Mouse (Mus musculus) forebrain, postnatal 0 days (tissue): ENCODE measurements around the gene Wdr83. TPM values are rescaled to one million over a fixed set of nuclear protein-coding genes. Genes with fewer than 3 reads are reported as not detected.
A peak's percentile ranks its signal among the peaks of the same experiment; 100 is the strongest.
"Not testable (repeated sequence)": the region's sequence is repeated elsewhere in the genome, so short reads cannot be mapped to it uniquely, and the experiment has no call there.

ENCODE experiments used
- ATAC-seq: fragments of 200-750 bp; cut with Nextera tagmentation; 2 replicates; pipeline ENCODE4 v1.8.0; 2017; ENCODE audit warnings: mild to moderate bottlenecking, moderate library complexity
- DNase-seq: peaks from one replicate; pipeline ENCODE4 v3.0.0-alpha.2; 2015
- H3K27ac ChIP-seq: fragments of 300-500 bp; sonication (generic); 2 replicates; pipeline ENCODE4 v1.5.1; 2014; ENCODE audit warnings: low read depth, mild to moderate bottlenecking, antibody characterized with exemption, low read length, moderate library complexity, mixed read lengths
- H3K27me3 ChIP-seq: fragments of 300-500 bp; sonication (generic); 2 replicates; pipeline ENCODE4 v1.6.1; 2014; ENCODE audit warnings: mild to moderate bottlenecking, low read length, mixed read lengths; ENCODE audit not compliant: insufficient read depth
- H3K36me3 ChIP-seq: fragments of 300-500 bp; sonication (generic); 2 replicates; pipeline ENCODE4 v1.6.1; 2014; ENCODE audit warnings: mild to moderate bottlenecking, moderate library complexity; ENCODE audit not compliant: insufficient read depth
- H3K4me1 ChIP-seq: fragments of 300-500 bp; sonication (generic); 2 replicates; pipeline ENCODE4 v1.6.1; 2014; ENCODE audit warnings: antibody characterized with exemption; ENCODE audit not compliant: insufficient read depth
- H3K4me2 ChIP-seq: fragments of 300-500 bp; sonication (generic); 2 replicates; pipeline ENCODE4 v1.6.1; 2014; ENCODE audit warnings: low read depth, mild to moderate bottlenecking, moderate library complexity
- H3K4me3 ChIP-seq: fragments of 300-500 bp; sonication (generic); 2 replicates; pipeline ENCODE4 v1.5.1; 2014; ENCODE audit warnings: low read depth, low read length, mixed read lengths
- H3K9ac ChIP-seq: fragments of 300-500 bp; sonication (generic); 2 replicates; pipeline ENCODE4 v1.6.1; 2014; ENCODE audit warnings: mild to moderate bottlenecking
- H3K9me3 ChIP-seq: fragments of 300-500 bp; sonication (generic); 2 replicates; pipeline ENCODE4 v1.6.1; 2016; ENCODE audit warnings: low read length
- CTCF ChIP-seq: sonication (generic); IDR thresholded peaks from 2 replicates; pipeline ENCODE4 v1.5.1; 2016; ENCODE audit warnings: antibody characterized with exemption, control low read depth, low read depth
- WGBS: fragments of 180-500 bp; shearing (Covaris S2); extraction: QIAGEN DNeasy Blood & Tissue Kit; methylation state at CpG from one replicate; pipeline ENCODE4 v1.1.7; 2014; 5-methylcytosine and 5-hydroxymethylcytosine counted together
- polyA plus RNA-seq: library from polyadenylated mRNA; unstranded; fragments of >200 nt; fragmentation: Nextera tagmentation; extraction: Ambion mirVana; gene quantifications from 2 replicates; pipeline ENCODE4 v1.2.1, GENCODE M21; 2015
- total RNA-seq: library from RNA; depleted of rRNA; stranded (reverse); fragments of >200 nt; gene quantifications from 2 replicates; pipeline ENCODE4 v1.2.3, GENCODE M21; 2014; rRNA removed

Gene Wdr83
- total RNA-seq (22.1 and 22.5 TPM in 2 replicates), polyA plus RNA-seq (35.3 and 37.2 TPM in 2 replicates)

DNA sequence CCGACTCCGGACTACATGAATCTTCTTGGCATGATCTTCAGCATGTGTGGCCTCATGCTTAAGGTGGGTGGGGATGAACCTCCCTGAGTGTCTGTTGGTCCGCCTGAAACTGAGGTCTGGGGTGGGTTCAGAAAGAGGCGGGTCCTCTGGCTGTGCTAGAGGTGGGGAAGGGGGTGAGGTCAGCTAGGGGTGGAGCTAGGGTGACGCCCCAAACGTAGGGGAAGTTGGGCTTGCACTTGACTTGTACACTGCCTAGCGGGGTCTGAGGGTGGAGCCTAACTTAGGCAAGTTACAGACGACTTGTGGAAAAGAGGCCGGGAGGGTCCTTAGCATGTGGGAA, at the start of gene Wdr83:
Wdr83 (minus strand) TSS at position 91 of the 340 bp plus-strand sequence.
- Histone ChIP-seq H3K9me3 (no peaks in the 10 kb centered on the region), H3K4me1 (peaks cover 16% of the 10 kb centered on the region), H3K4me2 (peak within 1 kb of the TSS; percentile 99), H3K36me3 (peaks cover 9% of the 10 kb centered on the region), H3K27ac (peak within 1 kb of the TSS; percentile 69), H3K27me3 (no peaks in the 10 kb centered on the region), H3K9ac (peak within 1 kb of the TSS; percentile 78), H3K4me3 (peak within 1 kb of the TSS; percentile 83)
- 3% methylated on average over 9 of the region's 9 CpGs for WGBS
- TF ChIP-seq CTCF, result no peak
- no peak for DNase-seq
- no peak for ATAC-seq

- Histone ChIP-seq H3K4me1 (no peaks in the 10 kb centered on the region), H3K9ac (no peak overlapping the region), H3K9me3 (no peaks in the 10 kb centered on the region), H3K4me2 (no peak overlapping the region), H3K4me3 (no peak overlapping the region), H3K27me3 (no peaks in the 10 kb centered on the region), H3K36me3 (no peaks in the 10 kb centered on the region), H3K27ac (no peak overlapping the region)
- no peak for TF ChIP-seq CTCF
- WGBS, result 91% methylated on average over 8 of the region's 8 CpGs
- ATAC-seq, result no peak
- DNase-seq, result no peak
Observed at GRCm38 (mm10) chr8:85123691-85124090, 42.6 kb upstream of the Wdr83 start.

- H3K9ac ChIP-seq, result no peak within 1 kb of the TSS
- no peaks in the 10 kb centered on the region for H3K27me3 ChIP-seq
- H3K27ac ChIP-seq, result no peak within 1 kb of the TSS
- no peak for TF ChIP-seq CTCF
- H3K9me3 ChIP-seq, result no peaks in the 10 kb centered on the region
- ATAC-seq (no peak), DNase-seq (no peak)
- no peak within 1 kb of the TSS for H3K4me2 ChIP-seq
- no peak within 1 kb of the TSS for H3K4me3 ChIP-seq
- WGBS, result 89% methylated on average over 3 of the region's 3 CpGs
- no peaks in the 10 kb centered on the region for H3K4me1 ChIP-seq
- no peaks in the 10 kb centered on the region for H3K36me3 ChIP-seq
Observed at GRCm38 (mm10) chr8:85122995-85123394, 41.9 kb upstream of the Wdr83 start, which contains the start of gene Zfp791. TSS of gene Zfp791 (minus strand) at chr8:85123095.

DNA sequence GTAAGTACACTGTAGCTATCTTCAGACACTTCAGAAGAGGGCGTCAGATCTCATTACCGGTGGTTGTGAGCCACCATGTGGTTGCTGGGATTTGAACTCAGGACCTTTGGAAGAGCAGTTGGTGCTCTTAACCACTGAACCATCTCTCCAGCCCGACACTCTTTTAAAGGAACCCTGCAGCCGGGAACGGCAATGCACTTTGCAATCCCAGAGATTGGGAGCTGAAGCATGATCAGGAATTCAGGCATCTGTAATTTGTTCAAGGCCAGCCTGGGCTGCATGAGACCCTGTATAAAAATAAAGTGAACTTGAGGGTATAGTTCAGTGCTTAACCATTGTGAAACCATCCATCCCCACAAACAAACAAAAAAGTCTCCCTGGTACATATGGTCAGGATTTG, 39.1 kb upstream of the Wdr83 start:
- H3K27me3 ChIP-seq, H3K4me2 ChIP-seq, H3K4me1 ChIP-seq, H3K27ac ChIP-seq, H3K36me3 ChIP-seq, DNase-seq, H3K9me3 ChIP-seq, H3K4me3 ChIP-seq, H3K9ac ChIP-seq: not testable (repeated sequence)
- 76% methylated on average over 5 of the region's 5 CpGs for WGBS
- ATAC-seq, result peak; percentile 4; the same call in 1 of the 2 replicates

- WGBS, result 7% methylated on average over 37 of the region's 37 CpGs
- H3K27ac ChIP-seq, result peak overlapping the region; percentile 54
- no peaks in the 10 kb centered on the region for H3K27me3 ChIP-seq
- no peaks in the 10 kb centered on the region for H3K36me3 ChIP-seq
- TF ChIP-seq CTCF, result peak; percentile 57
- H3K9ac ChIP-seq, result peak overlapping the region; percentile 80
- H3K4me3 ChIP-seq, result peak overlapping the region; percentile 59
- H3K4me1 ChIP-seq, result no peaks in the 10 kb centered on the region
- no peaks in the 10 kb centered on the region for H3K9me3 ChIP-seq
- ATAC-seq (peak; percentile 91), DNase-seq (peak; percentile 89)
- peak overlapping the region; percentile 76 for H3K4me2 ChIP-seq
Observed at GRCm38 (mm10) chr8:85119052-85119981, 38.2 kb upstream of the Wdr83 start.

- H3K4me3 ChIP-seq, result no peak overlapping the region
- no peak overlapping the region for H3K4me2 ChIP-seq
- DNase-seq, result no peak
- ATAC-seq, result no peak
- H3K9ac ChIP-seq, result no peak overlapping the region
- no peaks in the 10 kb centered on the region for H3K9me3 ChIP-seq
- 93% methylated on average over 7 of the region's 7 CpGs for whole genome bisulfite sequencing
- no peaks in the 10 kb centered on the region for H3K4me1 ChIP-seq
- TF ChIP-seq CTCF, result no peak
- no peaks in the 10 kb centered on the region for H3K27me3 ChIP-seq
- no peak overlapping the region for H3K27ac ChIP-seq
- H3K36me3 ChIP-seq, result peaks cover under 1% of the 10 kb centered on the region; the same call in 1 of the 2 replicates
Observed at GRCm38 (mm10) chr8:85116984-85117383, 35.9 kb upstream of the Wdr83 start.

GRCm38 (mm10) chr8:85115501-85115900, 34.4 kb upstream of the Wdr83 start:
- Histone ChIP-seq H3K4me2 (no peak overlapping the region), H3K9ac (no peak overlapping the region), H3K36me3 (peaks cover 15% of the 10 kb centered on the region), H3K27me3 (no peaks in the 10 kb centered on the region), H3K9me3 (no peaks in the 10 kb centered on the region), H3K27ac (no peak overlapping the region), H3K4me1 (no peaks in the 10 kb centered on the region), H3K4me3 (no peak overlapping the region)
- no peak for DNase-seq
- no peak for ATAC-seq
- TF ChIP-seq CTCF, result no peak
- 75% methylated on average over 4 of the region's 4 CpGs for WGBS
